Mouse (Mus musculus): ENCODE data around the gene Ndufv3. TPM values are rescaled to one million over a fixed set of nuclear protein-coding genes. Genes with fewer than 3 reads are reported as not detected.
"Not testable (repeated sequence)": the region's sequence is repeated elsewhere in the genome, so short reads cannot be mapped to it uniquely, and the experiment has no call there.

The Ndufv3 gene
- polyA plus RNA-seq, 1 experiment from 2014 or later = 528 TPM

- 50% methylated on average over 3 of the region's 3 CpGs for WGBS (ENCODE audit: insufficient replicate concordance)
Measured at GRCm38 (mm10) chr17:31540101-31540500, 20.2 kb downstream of the Ndufv3 start.

GRCm38 (mm10) chr17:31540809-31541459 is 21.0 kb downstream of the Ndufv3 start:
- Histone ChIP-seq H3K9me3 (replicated peaks; ENCODE audit: control insufficient read depth, low read length) (no peaks in the 10 kb centered on the region), H3K4me3 (ENCODE audit: low read depth, low read length) (no peak overlapping the region), H3K9ac (ENCODE audit: low read depth, low read length) (no peak overlapping the region), H3K36me3 (ENCODE audit: control insufficient read depth, insufficient read depth, low read length) (no peaks in the 10 kb centered on the region), H3K4me2 (no peak overlapping the region), H3K27ac (ENCODE audit: low read depth, low read length) (no peak overlapping the region), H3K4me1 (ENCODE audit: control insufficient read depth, insufficient read depth, low read length) (peaks cover 7% of the 10 kb centered on the region), H3K27me3 (ENCODE audit: control insufficient read depth, insufficient read depth, low read length) (no peaks in the 10 kb centered on the region)
- WGBS (ENCODE audit: insufficient replicate concordance) = 53% methylated on average over 4 of the region's 4 CpGs
- ATAC-seq (replicated peaks; ENCODE audit: insufficient number of reproducible peaks, low FRiP score, low TSS enrichment) = no peak

More at GRCm38 (mm10) chr17:31540101-31540500, 20.2 kb downstream of the Ndufv3 start:
- Histone ChIP-seq H3K27me3 (ENCODE audit: control insufficient read depth, insufficient read depth, low read length) (no peaks in the 10 kb centered on the region), H3K4me3 (ENCODE audit: low read depth, low read length) (no peak overlapping the region), H3K36me3 (ENCODE audit: control insufficient read depth, insufficient read depth, low read length) (no peaks in the 10 kb centered on the region), H3K9me3 (replicated peaks; ENCODE audit: control insufficient read depth, low read length) (no peaks in the 10 kb centered on the region), H3K4me2 (no peak overlapping the region), H3K27ac (ENCODE audit: low read depth, low read length) (no peak overlapping the region), H3K4me1 (ENCODE audit: control insufficient read depth, insufficient read depth, low read length) (peaks cover 13% of the 10 kb centered on the region), H3K9ac (ENCODE audit: low read depth, low read length) (no peak overlapping the region)
- ATAC-seq (replicated peaks; ENCODE audit: insufficient number of reproducible peaks, low FRiP score, low TSS enrichment) = no peak

DNA sequence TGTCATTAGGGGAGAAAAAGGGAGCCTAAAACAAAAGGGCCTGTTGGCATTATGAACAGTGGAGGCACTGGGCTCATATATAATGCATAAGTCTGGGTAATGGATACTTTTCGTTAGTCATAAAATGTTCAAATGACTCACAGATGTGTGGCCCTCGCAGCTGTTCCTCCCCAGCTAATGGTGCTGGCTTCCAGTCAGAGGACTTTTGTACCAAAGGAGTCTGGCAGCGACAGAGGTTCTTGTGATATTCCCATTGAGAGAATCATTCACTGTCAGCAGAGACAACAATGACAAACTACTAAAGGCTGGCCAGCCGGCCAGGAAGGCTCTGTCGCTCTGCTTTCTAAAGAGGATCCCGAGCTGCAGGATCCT is 21.5 kb downstream of the Ndufv3 start:
- no peak overlapping the region for H3K4me3 ChIP-seq (ENCODE audit: low read depth, low read length)
- no peaks in the 10 kb centered on the region for H3K9me3 ChIP-seq (replicated peaks; ENCODE audit: control insufficient read depth, low read length)
- peaks cover 6% of the 10 kb centered on the region; the same call in 1 of the 2 replicates for H3K4me1 ChIP-seq (ENCODE audit: control insufficient read depth, insufficient read depth, low read length)
- no peaks in the 10 kb centered on the region for H3K27me3 ChIP-seq (ENCODE audit: control insufficient read depth, insufficient read depth, low read length)
- no peak overlapping the region for H3K27ac ChIP-seq (ENCODE audit: low read depth, low read length)
- 35% methylated on average over 6 of the region's 6 CpGs for WGBS (ENCODE audit: insufficient replicate concordance)
- no peaks in the 10 kb centered on the region for H3K36me3 ChIP-seq (ENCODE audit: control insufficient read depth, insufficient read depth, low read length)
- no peak overlapping the region for H3K4me2 ChIP-seq
- no peak overlapping the region for H3K9ac ChIP-seq (ENCODE audit: low read depth, low read length)
- ATAC-seq (replicated peaks; ENCODE audit: insufficient number of reproducible peaks, low FRiP score, low TSS enrichment) = no peak

GRCm38 (mm10) chr17:31543574-31543973 is 23.7 kb downstream of the Ndufv3 start:
- Histone ChIP-seq H3K4me3 (ENCODE audit: low read depth, low read length) (no peak overlapping the region), H3K27ac (ENCODE audit: low read depth, low read length) (no peak overlapping the region), H3K9me3 (replicated peaks; ENCODE audit: control insufficient read depth, low read length) (no peaks in the 10 kb centered on the region), H3K36me3 (ENCODE audit: control insufficient read depth, insufficient read depth, low read length) (no peaks in the 10 kb centered on the region), H3K9ac (ENCODE audit: low read depth, low read length) (no peak overlapping the region), H3K27me3 (ENCODE audit: control insufficient read depth, insufficient read depth, low read length) (no peaks in the 10 kb centered on the region), H3K4me2 (no peak overlapping the region), H3K4me1 (ENCODE audit: control insufficient read depth, insufficient read depth, low read length) (peaks cover 6% of the 10 kb centered on the region; the same call in 1 of the 2 replicates)
- ATAC-seq (replicated peaks; ENCODE audit: insufficient number of reproducible peaks, low FRiP score, low TSS enrichment) = no peak
- 18% methylated on average over 6 of the region's 6 CpGs for WGBS (ENCODE audit: insufficient replicate concordance)

- Histone ChIP-seq H3K27me3 (ENCODE audit: control insufficient read depth, insufficient read depth, low read length) (no peaks in the 10 kb centered on the region), H3K4me3 (ENCODE audit: low read depth, low read length) (no peak overlapping the region), H3K36me3 (ENCODE audit: control insufficient read depth, insufficient read depth, low read length) (no peaks in the 10 kb centered on the region), H3K4me2 (no peak overlapping the region), H3K9ac (ENCODE audit: low read depth, low read length) (no peak overlapping the region), H3K27ac (ENCODE audit: low read depth, low read length) (no peak overlapping the region), H3K4me1 (ENCODE audit: control insufficient read depth, insufficient read depth, low read length) (peaks cover 6% of the 10 kb centered on the region; the same call in 1 of the 2 replicates), H3K9me3 (replicated peaks; ENCODE audit: control insufficient read depth, low read length) (no peaks in the 10 kb centered on the region)
- no peak for ATAC-seq (replicated peaks; ENCODE audit: insufficient number of reproducible peaks, low FRiP score, low TSS enrichment)
- 85% methylated on average over 9 of the region's 9 CpGs for WGBS (ENCODE audit: insufficient replicate concordance)
Measured at GRCm38 (mm10) chr17:31546444-31547196, 26.7 kb downstream of the Ndufv3 start.

- H3K27ac ChIP-seq (ENCODE audit: low read depth, low read length) = no peak overlapping the region
- peaks cover 6% of the 10 kb centered on the region; the same call in 1 of the 2 replicates for H3K4me1 ChIP-seq (ENCODE audit: control insufficient read depth, insufficient read depth, low read length)
- no peaks in the 10 kb centered on the region for H3K36me3 ChIP-seq (ENCODE audit: control insufficient read depth, insufficient read depth, low read length)
- H3K9ac ChIP-seq (ENCODE audit: low read depth, low read length) = no peak overlapping the region
- 73% methylated on average over 3 of the region's 3 CpGs for WGBS (ENCODE audit: insufficient replicate concordance)
- ATAC-seq (replicated peaks; ENCODE audit: insufficient number of reproducible peaks, low FRiP score, low TSS enrichment) = no peak
- no peak overlapping the region for H3K4me2 ChIP-seq
- H3K27me3 ChIP-seq (ENCODE audit: control insufficient read depth, insufficient read depth, low read length) = no peaks in the 10 kb centered on the region
- no peak overlapping the region for H3K4me3 ChIP-seq (ENCODE audit: low read depth, low read length)
- no peaks in the 10 kb centered on the region for H3K9me3 ChIP-seq (replicated peaks; ENCODE audit: control insufficient read depth, low read length)
Measured at GRCm38 (mm10) chr17:31547974-31548373, 28.1 kb downstream of the Ndufv3 start.

DNA sequence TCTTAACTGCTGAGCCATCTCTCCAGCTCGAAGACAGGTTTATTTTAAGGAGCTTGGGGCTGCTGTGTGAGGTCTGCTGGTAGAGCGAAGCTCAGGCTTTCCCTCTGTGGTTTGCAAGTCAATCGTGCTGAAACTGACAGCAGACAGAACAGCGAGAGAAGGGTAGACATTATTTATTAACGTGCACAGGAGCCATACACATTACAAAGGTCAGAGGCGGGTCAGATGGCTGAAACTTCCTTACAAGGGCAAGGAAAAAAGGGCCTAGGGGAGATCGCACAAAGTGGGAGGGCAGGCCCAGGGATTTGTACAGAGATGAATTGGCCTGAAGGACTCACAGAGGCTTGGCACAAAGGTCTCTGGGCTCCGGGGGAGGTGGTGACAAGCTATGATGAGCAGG is 29.5 kb downstream of the Ndufv3 start:
- 53% methylated on average over 8 of the region's 8 CpGs for WGBS (ENCODE audit: insufficient replicate concordance)
- H3K4me3 ChIP-seq (ENCODE audit: low read depth, low read length) = no peak overlapping the region
- ATAC-seq (replicated peaks; ENCODE audit: insufficient number of reproducible peaks, low FRiP score, low TSS enrichment) = no peak
- H3K9me3 ChIP-seq (replicated peaks; ENCODE audit: control insufficient read depth, low read length) = no peaks in the 10 kb centered on the region
- H3K27me3 ChIP-seq (ENCODE audit: control insufficient read depth, insufficient read depth, low read length) = no peaks in the 10 kb centered on the region
- H3K36me3 ChIP-seq (ENCODE audit: control insufficient read depth, insufficient read depth, low read length) = no peaks in the 10 kb centered on the region
- H3K4me2 ChIP-seq = no peak overlapping the region
- 0 out of 2 replicates have a peak overlapping the region, but pooled peaks have one; percentile 17 for H3K27ac ChIP-seq (ENCODE audit: low read depth, low read length)
- H3K4me1 ChIP-seq (ENCODE audit: control insufficient read depth, insufficient read depth, low read length) = no peaks in the 10 kb centered on the region
- H3K9ac ChIP-seq (ENCODE audit: low read depth, low read length) = no peak overlapping the region

- not testable (repeated sequence) for ATAC-seq (replicated peaks; ENCODE audit: insufficient number of reproducible peaks, low FRiP score, low TSS enrichment); H3K27me3 ChIP-seq (ENCODE audit: control insufficient read depth, insufficient read depth, low read length); H3K4me3 ChIP-seq (ENCODE audit: low read depth, low read length); H3K9me3 ChIP-seq (replicated peaks; ENCODE audit: control insufficient read depth, low read length); H3K4me2 ChIP-seq; H3K9ac ChIP-seq (ENCODE audit: low read depth, low read length); H3K27ac ChIP-seq (ENCODE audit: low read depth, low read length); H3K4me1 ChIP-seq (ENCODE audit: control insufficient read depth, insufficient read depth, low read length); H3K36me3 ChIP-seq (ENCODE audit: control insufficient read depth, insufficient read depth, low read length)
- WGBS (ENCODE audit: insufficient replicate concordance) = 89% methylated on average over 23 of the region's 23 CpGs
Measured at GRCm38 (mm10) chr17:31552601-31553000, 32.7 kb downstream of the Ndufv3 start.

Data from heart, embryonic 11.5 days (tissue).